Mouse (Mus musculus): ENCODE data around the gene Myl9.
"Not testable (repeated sequence)": the region's sequence is repeated elsewhere in the genome, so short reads cannot be mapped to it uniquely, and the experiment has no call there.

The Myl9 gene

GRCm38 (mm10) chr2:156784891-156785290 lies 9.7 kb downstream of the Myl9 start:
- no peak for DNase-seq (ENCODE audit: low spot score)

GRCm38 (mm10) chr2:156786369-156786768 lies 11.1 kb downstream of the Myl9 start:
- not testable (repeated sequence) for DNase-seq (ENCODE audit: low spot score)

- DNase-seq (ENCODE audit: low spot score): no peak
Measured at GRCm38 (mm10) chr2:156787090-156787775, 12.0 kb downstream of the Myl9 start.

- DNase-seq (ENCODE audit: low spot score): no peak
Measured at GRCm38 (mm10) chr2:156787776-156788105, 12.5 kb downstream of the Myl9 start.

- no peak for DNase-seq (ENCODE audit: low spot score)
Measured at GRCm38 (mm10) chr2:156788836-156789235, 13.6 kb downstream of the Myl9 start.

- no peak for DNase-seq (ENCODE audit: low spot score)
Measured at GRCm38 (mm10) chr2:156798516-156798915, 23.3 kb downstream of the Myl9 start.

GRCm38 (mm10) chr2:156801045-156801444 lies 25.8 kb downstream of the Myl9 start:
- DNase-seq (ENCODE audit: low spot score): no peak

GRCm38 (mm10) chr2:156802116-156802515 lies 26.9 kb downstream of the Myl9 start:
- DNase-seq (ENCODE audit: low spot score): not testable (repeated sequence)

GRCm38 (mm10) chr2:156803698-156804372 lies 28.6 kb downstream of the Myl9 start:
- no peak for DNase-seq (ENCODE audit: low spot score)

- DNase-seq (ENCODE audit: low spot score): no peak
Measured at GRCm38 (mm10) chr2:156804589-156804988, 29.4 kb downstream of the Myl9 start.

- DNase-seq (ENCODE audit: low spot score): no peak
Measured at GRCm38 (mm10) chr2:156806886-156807285, 31.7 kb downstream of the Myl9 start.

GRCm38 (mm10) chr2:156809579-156809978 lies 34.4 kb downstream of the Myl9 start:
- DNase-seq (ENCODE audit: low spot score): no peak

- no peak for DNase-seq (ENCODE audit: low spot score)
Measured at GRCm38 (mm10) chr2:156810716-156811115, 35.5 kb downstream of the Myl9 start.

- no peak for DNase-seq (ENCODE audit: low spot score)
Measured at GRCm38 (mm10) chr2:156811556-156811955, 36.3 kb downstream of the Myl9 start.

- no peak for DNase-seq (ENCODE audit: low spot score)
Measured at GRCm38 (mm10) chr2:156814344-156814801, 39.2 kb downstream of the Myl9 start.

GRCm38 (mm10) chr2:156814893-156815292 lies 39.7 kb downstream of the Myl9 start:
- DNase-seq (ENCODE audit: low spot score): no peak

- no peak for DNase-seq (ENCODE audit: low spot score)
Measured at GRCm38 (mm10) chr2:156815412-156815811, 40.2 kb downstream of the Myl9 start.

GRCm38 (mm10) chr2:156816116-156816515 lies 40.9 kb downstream of the Myl9 start:
- no peak for DNase-seq (ENCODE audit: low spot score)

GRCm38 (mm10) chr2:156825128-156825527 lies 49.9 kb downstream of the Myl9 start:
- not testable (repeated sequence) for DNase-seq (ENCODE audit: low spot score)

Measured in spleen, adult 12 weeks (tissue).